Comparison of ENCODE assay signal across 23 mouse cellular contexts in genomic region chr1:151696751-151697150, GRCm38 (mm10).
"Had no signal": no experiment of that assay in that cellular context is flagged by ENCODE, and none has a peak within 500 bp of the region (broad histone marks: within the 10 kb centered on the region; RNA-seq: fewer than 3 reads in every experiment).

No protein-coding gene starts in this region.

- H3K9me3 ChIP-seq: heart, embryonic 13.5 days; heart, embryonic 15.5 days; hindbrain, embryonic 13.5 days; hindbrain, embryonic 15.5 days; limb, embryonic 13.5 days; limb, embryonic 15.5 days; liver, embryonic 12.5 days had no signal

- H3K4me2 ChIP-seq: heart, embryonic 11.5 days; heart, embryonic 13.5 days; heart, embryonic 15.5 days; hindbrain, embryonic 13.5 days; hindbrain, embryonic 15.5 days; limb, embryonic 13.5 days; limb, embryonic 15.5 days; liver, embryonic 12.5 days had no signal

- ATAC-seq: forebrain, postnatal 0 days; hindbrain, postnatal 0 days; intestine, embryonic 16.5 days; liver, embryonic 12.5 days had no signal

- H3K27ac ChIP-seq: heart, adult 2 months; heart, embryonic 13.5 days; heart, embryonic 15.5 days; hindbrain, embryonic 13.5 days; hindbrain, embryonic 15.5 days; hindbrain, postnatal 0 days; kidney, postnatal 0 days; limb, embryonic 13.5 days; limb, embryonic 15.5 days; liver, embryonic 12.5 days; liver, embryonic 14.5 days had no signal

- H3K4me1 ChIP-seq: hindbrain, embryonic 15.5 days; liver, embryonic 12.5 days had no signal

- H3K9ac ChIP-seq: forebrain, postnatal 0 days; heart, embryonic 13.5 days; heart, embryonic 15.5 days; hindbrain, embryonic 13.5 days; hindbrain, embryonic 15.5 days; limb, embryonic 13.5 days; limb, embryonic 15.5 days; liver, embryonic 12.5 days; liver, embryonic 14.5 days had no signal

- DNase-seq: forebrain, postnatal 0 days; gastrocnemius, postnatal 14 days; gastrocnemius, postnatal 36 days; heart, adult 11 months; heart, adult 2 months; heart, postnatal 14 days; heart, postnatal 36 days; kidney, adult 11 months; layer of hippocampus, adult 9-11 months; layer of hippocampus, postnatal 36 days; left cerebral cortex, postnatal 4 days had no signal

- H3K36me3 ChIP-seq: heart, embryonic 13.5 days; heart, embryonic 15.5 days; hindbrain, embryonic 13.5 days; hindbrain, embryonic 15.5 days; limb, embryonic 13.5 days; limb, embryonic 15.5 days; liver, embryonic 12.5 days had no signal

- H3K4me3 ChIP-seq: heart, adult 2 months; heart, embryonic 13.5 days; heart, embryonic 15.5 days; hindbrain, embryonic 13.5 days; hindbrain, embryonic 15.5 days; limb, embryonic 13.5 days; limb, embryonic 15.5 days; liver, embryonic 12.5 days had no signal

- H3K27me3 ChIP-seq: heart, embryonic 13.5 days; heart, embryonic 15.5 days; hindbrain, embryonic 13.5 days; hindbrain, embryonic 15.5 days; limb, embryonic 13.5 days; limb, embryonic 15.5 days; liver, embryonic 12.5 days had no signal
